Mouse (Mus musculus): ENCODE data around the gene Foxk2.

The Foxk2 gene

GRCm38 (mm10) chr11:121259160-121260100, at the start of gene Foxk2:
Gene Foxk2 (plus strand): TSS chr11:121259990.
- in situ Hi-C loops (cut with MboI; ENCODE audit: low pct_unique_long_range_greater_than_20kb in 1 of 2, low sequenced_read_pairs in 2 of 2, unreplicated experiment in 1 of 2): no loop called here

- in situ Hi-C loops (cut with MboI; ENCODE audit: low pct_unique_long_range_greater_than_20kb in 1 of 2, low sequenced_read_pairs in 2 of 2, unreplicated experiment in 1 of 2): no loop called here
Measured at GRCm38 (mm10) chr11:121216831-121217230, 43.0 kb upstream of the Foxk2 start.

GRCm38 (mm10) chr11:121219776-121220175, 40.0 kb upstream of the Foxk2 start:
- in situ Hi-C loops (cut with MboI; ENCODE audit: low pct_unique_long_range_greater_than_20kb in 1 of 2, low sequenced_read_pairs in 2 of 2, unreplicated experiment in 1 of 2): no loop called here

GRCm38 (mm10) chr11:121220771-121221170, 39.0 kb upstream of the Foxk2 start:
- in situ Hi-C loops (cut with MboI; ENCODE audit: low pct_unique_long_range_greater_than_20kb in 1 of 2, low sequenced_read_pairs in 2 of 2, unreplicated experiment in 1 of 2): no loop called here

- in situ Hi-C loops (cut with MboI; ENCODE audit: low pct_unique_long_range_greater_than_20kb in 1 of 2, low sequenced_read_pairs in 2 of 2, unreplicated experiment in 1 of 2): no loop called here
Measured at GRCm38 (mm10) chr11:121221321-121222010, 38.3 kb upstream of the Foxk2 start.

- in situ Hi-C loops (cut with MboI; ENCODE audit: low pct_unique_long_range_greater_than_20kb in 1 of 2, low sequenced_read_pairs in 2 of 2, unreplicated experiment in 1 of 2): no loop called here
Measured at GRCm38 (mm10) chr11:121228129-121229017, 31.4 kb upstream of the Foxk2 start.

GRCm38 (mm10) chr11:121229018-121229439, 30.8 kb upstream of the Foxk2 start, which contains the start of gene Cybc1:
Gene Cybc1 (minus strand): TSS chr11:121229322.
- in situ Hi-C loops (cut with MboI; ENCODE audit: low pct_unique_long_range_greater_than_20kb in 1 of 2, low sequenced_read_pairs in 2 of 2, unreplicated experiment in 1 of 2): no loop called here

GRCm38 (mm10) chr11:121231191-121231590, 28.6 kb upstream of the Foxk2 start:
- in situ Hi-C loops (cut with MboI; ENCODE audit: low pct_unique_long_range_greater_than_20kb in 1 of 2, low sequenced_read_pairs in 2 of 2, unreplicated experiment in 1 of 2): no loop called here

GRCm38 (mm10) chr11:121231628-121232291, 28.0 kb upstream of the Foxk2 start:
- in situ Hi-C loops (cut with MboI; ENCODE audit: low pct_unique_long_range_greater_than_20kb in 1 of 2, low sequenced_read_pairs in 2 of 2, unreplicated experiment in 1 of 2): no loop called here

- in situ Hi-C loops (cut with MboI; ENCODE audit: low pct_unique_long_range_greater_than_20kb in 1 of 2, low sequenced_read_pairs in 2 of 2, unreplicated experiment in 1 of 2): no loop called here
Measured at GRCm38 (mm10) chr11:121232706-121233105, 27.1 kb upstream of the Foxk2 start.

- in situ Hi-C loops (cut with MboI; ENCODE audit: low pct_unique_long_range_greater_than_20kb in 1 of 2, low sequenced_read_pairs in 2 of 2, unreplicated experiment in 1 of 2): no loop called here
Measured at GRCm38 (mm10) chr11:121235475-121236238, 24.1 kb upstream of the Foxk2 start.

- in situ Hi-C loops (cut with MboI; ENCODE audit: low pct_unique_long_range_greater_than_20kb in 1 of 2, low sequenced_read_pairs in 2 of 2, unreplicated experiment in 1 of 2): no loop called here
Measured at GRCm38 (mm10) chr11:121236564-121237344, 23.0 kb upstream of the Foxk2 start, which contains the start of gene Narf. Gene Narf (plus strand): TSS chr11:121237253.

GRCm38 (mm10) chr11:121237345-121238128, 22.3 kb upstream of the Foxk2 start:
- in situ Hi-C loops (cut with MboI; ENCODE audit: low pct_unique_long_range_greater_than_20kb in 1 of 2, low sequenced_read_pairs in 2 of 2, unreplicated experiment in 1 of 2): no loop called here

GRCm38 (mm10) chr11:121239669-121240068, 20.1 kb upstream of the Foxk2 start:
- in situ Hi-C loops (cut with MboI; ENCODE audit: low pct_unique_long_range_greater_than_20kb in 1 of 2, low sequenced_read_pairs in 2 of 2, unreplicated experiment in 1 of 2): no loop called here

- in situ Hi-C loops (cut with MboI; ENCODE audit: low pct_unique_long_range_greater_than_20kb in 1 of 2, low sequenced_read_pairs in 2 of 2, unreplicated experiment in 1 of 2): no loop called here
Measured at GRCm38 (mm10) chr11:121250196-121250595, 9.6 kb upstream of the Foxk2 start.

Data from mouse embryonic stem cell (cell line).